Mouse (Mus musculus): ENCODE results near the gene Matn4. TPM values are rescaled to one million over a fixed set of nuclear protein-coding genes. Genes with fewer than 3 reads are reported as not detected.

The Matn4 gene
- polyA plus RNA-seq, 1 experiment, result 2.5 TPM

- no peak for TF ChIP-seq POLR2A (IDR thresholded peaks at IDR 0.05; ENCODE audit: borderline replicate concordance, extremely low read depth, insufficient read depth, insufficient read length, poor library complexity, severe bottlenecking)
- no peak for TF ChIP-seq CTCF (IDR thresholded peaks at IDR 0.05; ENCODE audit: borderline replicate concordance, extremely low read depth, insufficient read depth, insufficient read length)
Observed at GRCm38 (mm10) chr2:164383656-164384399, 21.1 kb downstream of the Matn4 start.

DNA sequence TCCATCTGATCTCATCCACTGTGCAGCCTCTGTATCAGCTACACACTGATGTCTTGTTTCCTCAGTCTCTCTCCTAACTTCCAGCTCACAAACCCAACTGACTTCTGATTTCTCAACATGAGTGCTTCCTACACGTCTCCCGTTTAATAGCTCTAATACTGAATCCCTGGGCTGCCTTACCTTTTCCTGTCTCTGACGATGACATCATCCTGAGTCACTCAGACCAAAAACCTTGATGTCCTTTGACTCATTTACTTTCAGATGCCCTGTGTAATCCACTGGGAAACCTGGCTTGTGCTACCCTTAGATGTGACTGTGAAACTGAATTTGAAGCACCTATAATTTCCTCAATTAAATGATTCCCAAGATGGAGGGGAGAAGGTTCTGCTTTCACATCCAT, 22.0 kb downstream of the Matn4 start:
- DNase-seq (ENCODE audit: low read depth), result no peak
- TF ChIP-seq CTCF (IDR thresholded peaks at IDR 0.05; ENCODE audit: borderline replicate concordance, extremely low read depth, insufficient read depth, insufficient read length), result no peak
- no peak for TF ChIP-seq POLR2A (IDR thresholded peaks at IDR 0.05; ENCODE audit: borderline replicate concordance, extremely low read depth, insufficient read depth, insufficient read length, poor library complexity, severe bottlenecking)

More at GRCm38 (mm10) chr2:164383656-164384399, 21.1 kb downstream of the Matn4 start:
- DNase-seq (ENCODE audit: low read depth), result peak; percentile 31

DNA sequence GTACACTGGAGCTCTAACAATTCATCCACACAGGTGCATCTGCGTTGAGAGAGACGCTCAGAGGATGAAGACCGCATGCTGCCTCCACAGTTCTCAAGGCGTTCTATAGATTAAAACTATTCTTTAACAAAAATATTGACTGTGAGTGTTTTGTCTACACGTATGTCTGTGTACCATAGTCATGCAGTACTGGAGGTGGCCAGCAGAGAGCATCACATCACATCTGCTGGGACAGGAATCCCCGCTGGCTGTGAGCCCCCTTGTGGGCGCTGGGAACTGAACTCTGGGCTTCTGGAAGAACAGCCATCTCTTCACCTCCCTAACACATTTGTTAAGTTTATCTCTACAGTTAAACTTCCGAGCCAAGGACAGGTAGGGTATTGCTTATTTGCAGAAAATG, 23.2 kb downstream of the Matn4 start:
- no peak for DNase-seq (ENCODE audit: low read depth)
- TF ChIP-seq CTCF (IDR thresholded peaks at IDR 0.05; ENCODE audit: borderline replicate concordance, extremely low read depth, insufficient read depth, insufficient read length) (no peak; the same call in 1 of the 2 replicates), POLR2A (IDR thresholded peaks at IDR 0.05; ENCODE audit: borderline replicate concordance, extremely low read depth, insufficient read depth, insufficient read length, poor library complexity, severe bottlenecking) (no peak)

GRCm38 (mm10) chr2:164377478-164378426, 27.2 kb downstream of the Matn4 start:
- DNase-seq (ENCODE audit: low read depth), result no peak
- TF ChIP-seq POLR2A (IDR thresholded peaks at IDR 0.05; ENCODE audit: borderline replicate concordance, extremely low read depth, insufficient read depth, insufficient read length, poor library complexity, severe bottlenecking) (no peak), CTCF (IDR thresholded peaks at IDR 0.05; ENCODE audit: borderline replicate concordance, extremely low read depth, insufficient read depth, insufficient read length) (no peak)

DNA sequence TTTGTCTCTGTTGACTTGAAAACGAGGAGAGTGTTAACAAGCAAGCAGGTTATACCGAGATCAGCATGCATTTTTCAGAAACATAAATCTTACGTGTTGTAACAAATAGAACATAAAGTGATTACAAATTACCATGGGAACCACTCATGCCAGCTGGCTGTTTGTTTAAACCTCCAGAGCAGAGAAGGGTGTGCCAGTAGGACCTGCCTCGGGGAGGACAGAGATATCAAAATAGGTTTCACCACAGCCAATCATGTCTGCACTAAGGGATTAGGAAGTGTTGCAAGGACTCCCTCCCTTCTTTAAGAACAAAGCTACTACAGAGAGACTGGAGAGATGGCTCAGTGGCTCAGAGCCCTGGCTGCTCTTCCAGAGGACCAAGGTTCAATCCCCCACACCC, 31.8 kb downstream of the Matn4 start:
- DNase-seq (ENCODE audit: low read depth), result no peak
- no peak for TF ChIP-seq POLR2A (IDR thresholded peaks at IDR 0.05; ENCODE audit: borderline replicate concordance, extremely low read depth, insufficient read depth, insufficient read length, poor library complexity, severe bottlenecking)
- no peak for TF ChIP-seq CTCF (IDR thresholded peaks at IDR 0.05; ENCODE audit: borderline replicate concordance, extremely low read depth, insufficient read depth, insufficient read length)

- TF ChIP-seq POLR2A (IDR thresholded peaks at IDR 0.05; ENCODE audit: borderline replicate concordance, extremely low read depth, insufficient read depth, insufficient read length, poor library complexity, severe bottlenecking), result no peak
- TF ChIP-seq CTCF (IDR thresholded peaks at IDR 0.05; ENCODE audit: borderline replicate concordance, extremely low read depth, insufficient read depth, insufficient read length), result no peak
Observed at GRCm38 (mm10) chr2:164372408-164373053, 32.4 kb downstream of the Matn4 start.

GRCm38 (mm10) chr2:164371371-164371770, 33.6 kb downstream of the Matn4 start:
- TF ChIP-seq CTCF (IDR thresholded peaks at IDR 0.05; ENCODE audit: borderline replicate concordance, extremely low read depth, insufficient read depth, insufficient read length), result no peak
- no peak for TF ChIP-seq POLR2A (IDR thresholded peaks at IDR 0.05; ENCODE audit: borderline replicate concordance, extremely low read depth, insufficient read depth, insufficient read length, poor library complexity, severe bottlenecking)
- DNase-seq (ENCODE audit: low read depth), result no peak

More at GRCm38 (mm10) chr2:164372408-164373053, 32.4 kb downstream of the Matn4 start:
- DNase-seq (ENCODE audit: low read depth), result no peak

GRCm38 (mm10) chr2:164368620-164369105, 36.3 kb downstream of the Matn4 start:
- DNase-seq (ENCODE audit: low read depth), result no peak
- TF ChIP-seq POLR2A (IDR thresholded peaks at IDR 0.05; ENCODE audit: borderline replicate concordance, extremely low read depth, insufficient read depth, insufficient read length, poor library complexity, severe bottlenecking), result no peak
- TF ChIP-seq CTCF (IDR thresholded peaks at IDR 0.05; ENCODE audit: borderline replicate concordance, extremely low read depth, insufficient read depth, insufficient read length), result no peak

- TF ChIP-seq POLR2A (IDR thresholded peaks at IDR 0.05; ENCODE audit: borderline replicate concordance, extremely low read depth, insufficient read depth, insufficient read length, poor library complexity, severe bottlenecking), result no peak
- TF ChIP-seq CTCF (IDR thresholded peaks at IDR 0.05; ENCODE audit: borderline replicate concordance, extremely low read depth, insufficient read depth, insufficient read length), result no peak
- DNase-seq (ENCODE audit: low read depth), result peak; percentile 52
Observed at GRCm38 (mm10) chr2:164366947-164367346, 38.0 kb downstream of the Matn4 start.

GRCm38 (mm10) chr2:164360974-164361657, 43.8 kb downstream of the Matn4 start:
- TF ChIP-seq CTCF (IDR thresholded peaks at IDR 0.05; ENCODE audit: borderline replicate concordance, extremely low read depth, insufficient read depth, insufficient read length) (no peak), POLR2A (IDR thresholded peaks at IDR 0.05; ENCODE audit: borderline replicate concordance, extremely low read depth, insufficient read depth, insufficient read length, poor library complexity, severe bottlenecking) (no peak)
- DNase-seq (ENCODE audit: low read depth), result no peak

All from brain, embryonic 14.5 days (tissue).